Mouse (Mus musculus) activated CD4-positive, CD25-positive, alpha-beta regulatory T cell (primary cell): ENCODE data around the gene Tmem69. TPM values are rescaled to one million over a fixed set of nuclear protein-coding genes. Genes with fewer than 3 reads are reported as not detected.

Experiments
- polyA plus RNA-seq, 2 experiments: library from polyadenylated mRNA; unstranded; fragments of 100-300 nt; shearing (Covaris generic); gene quantifications; one replicate each; pipeline ENCODE4 v1.2.1; 2017

The Tmem69 gene
- 10 to 100 TPM; 15.2 to 18.7 TPM for polyA plus RNA-seq

DNA sequence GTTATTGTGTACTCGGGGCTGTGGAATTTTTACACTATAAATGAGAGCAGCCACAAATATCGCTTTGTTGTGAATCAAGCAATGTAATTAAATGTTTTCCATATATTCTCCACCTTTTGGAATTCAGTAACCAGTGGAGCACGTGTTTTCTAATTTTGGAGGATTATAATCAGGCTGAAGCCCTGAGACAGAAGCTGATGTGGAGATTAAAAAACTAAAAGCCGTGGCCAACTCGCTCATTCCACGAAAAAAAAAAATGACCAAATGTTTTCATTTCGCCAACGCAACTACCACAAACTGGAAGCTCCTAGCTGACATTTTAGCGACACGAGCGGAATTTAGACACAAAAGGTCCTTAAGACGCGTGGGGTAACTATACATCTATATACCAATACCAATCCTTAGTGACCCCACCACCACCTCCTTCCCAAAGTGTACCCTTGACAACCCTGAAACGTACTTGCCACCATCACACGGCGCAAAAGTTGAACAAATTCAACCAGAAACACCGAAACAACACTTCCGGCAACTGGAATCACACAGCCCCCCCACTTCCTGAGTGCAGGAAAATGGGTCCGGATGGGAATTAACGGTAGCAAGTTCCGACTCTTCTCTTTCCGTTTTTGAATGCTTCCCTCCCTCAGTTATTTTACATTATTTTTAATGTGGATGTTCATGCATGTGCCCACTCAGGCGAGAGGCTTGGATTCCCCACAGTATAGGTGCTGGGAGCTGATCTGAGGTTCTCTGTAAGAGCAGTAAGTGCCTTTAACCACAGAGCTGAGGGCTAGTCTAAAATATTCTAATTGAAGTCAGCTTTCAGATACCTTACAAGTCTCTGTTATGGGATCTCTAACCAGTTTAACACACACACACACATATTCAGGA, at the start of gene Tmem69:
Tmem69 (minus strand) TSS at position 524 of the 888 bp plus-strand sequence.

GRCm38 (mm10) chr4:116596379-116596778, 40.6 kb upstream of the Tmem69 start, which contains the start of gene Ccdc17:
Gene Ccdc17 (plus strand): TSS chr4:116596654.

GRCm38 (mm10) chr4:116557306-116558121, 1.8 kb upstream of the Tmem69 start, which contains the start of gene Gpbp1l1:
Gene Gpbp1l1 (plus strand): TSS chr4:116557658.

DNA sequence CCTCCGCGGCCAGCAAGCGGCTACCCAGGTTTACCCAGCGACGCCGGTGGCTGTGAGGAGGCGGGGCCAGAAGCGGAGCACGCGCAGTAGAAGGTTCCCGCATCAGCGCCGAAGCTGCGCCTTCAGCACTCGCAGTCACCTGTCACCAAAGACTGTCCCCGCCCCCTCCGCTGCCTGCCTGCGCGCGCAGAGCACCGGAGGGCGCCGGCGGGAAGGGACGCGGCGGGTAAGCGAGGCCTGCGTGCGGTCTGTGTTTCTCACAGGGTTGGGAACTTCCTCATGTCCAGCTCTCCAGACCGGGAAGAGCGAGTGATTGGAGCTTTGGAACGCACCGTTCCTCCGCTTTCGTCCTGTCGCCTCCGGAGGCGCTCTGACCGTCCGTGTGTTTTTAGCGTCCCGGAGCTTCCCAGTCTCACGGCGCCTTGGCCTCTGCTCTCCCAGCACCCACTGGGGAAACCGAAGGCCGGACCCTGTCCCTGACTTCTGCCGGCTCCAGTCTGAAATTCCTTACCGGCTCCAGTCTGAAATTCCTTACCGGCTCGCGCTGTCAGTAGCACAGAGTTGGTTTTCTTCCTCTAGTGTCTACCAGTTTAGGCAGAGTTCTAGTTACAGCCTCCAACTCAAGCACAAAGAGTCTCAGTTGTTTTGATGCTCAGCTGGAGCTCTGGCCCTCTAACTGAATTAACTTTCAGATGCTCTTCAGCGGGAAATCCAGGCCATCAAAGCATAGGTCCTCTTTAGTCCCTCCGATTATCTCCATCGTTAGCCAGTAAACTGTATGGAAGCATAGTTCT, 48.1 kb downstream of the Tmem69 start, which contains the start of gene Ipp:
Ipp (plus strand) TSS at position 125 of the 794 bp plus-strand sequence.

Other genes starting within 250 kb of the Tmem69 start
- gene Mast2, start 91.8 kb downstream of the Tmem69 start, polyA plus RNA-seq = 10 to 100 TPM; 10.7 to 15.2 TPM
- 10 to 100 TPM; 17.3 to 24.5 TPM for gene Ipp, start 48.4 kb downstream of the Tmem69 start, polyA plus RNA-seq
- gene Gpbp1l1, start 1.7 kb upstream of the Tmem69 start, polyA plus RNA-seq = 10 to 100 TPM; 43.6 to 55.0 TPM
- gene Ccdc17, start 40.7 kb upstream of the Tmem69 start, polyA plus RNA-seq = 10 to 100 TPM in 1 of 2 experiments, 1 to 10 TPM in 1; 8.0 to 12.0 TPM
- 10 to 100 TPM; 50.5 to 76.9 TPM for gene Nasp, start 72.0 kb upstream of the Tmem69 start, polyA plus RNA-seq
- gene Akr1a1, start 95.7 kb upstream of the Tmem69 start, polyA plus RNA-seq = 100 to 1,000 TPM; 297 to 376 TPM
- gene Prdx1, start 129.6 kb upstream of the Tmem69 start, polyA plus RNA-seq = 100 to 1,000 TPM; 622 to 762 TPM
- 1 to 10 TPM; 4.0 to 8.7 TPM for gene Mmachc, start 152.5 kb upstream of the Tmem69 start, polyA plus RNA-seq
- 1 to 10 TPM; 7.5 to 7.7 TPM for gene Ccdc163, start 152.6 kb upstream of the Tmem69 start, polyA plus RNA-seq
- gene Tesk2, start 165.0 kb upstream of the Tmem69 start, polyA plus RNA-seq = 1 to 10 TPM; 4.7 to 6.6 TPM